Mouse (Mus musculus) MEL (cell line): ENCODE measurements around the gene Rbm8a2.

Source experiments
- BHLHE40 ChIP-seq: IDR thresholded peaks from 2 replicates; pipeline ENCODE4 v1.6.1; 2012; ENCODE audit warnings: low read depth, mild to moderate bottlenecking, inconsistent platforms, low read length, improper control_type of control experiment, borderline replicate concordance
- CTCF ChIP-seq, 3 experiments: IDR thresholded peaks in 2 of 3; conservative IDR thresholded peaks in 1 of 3; 2 replicates each; pipeline ENCODE4 v1.5.1; 2011 to 2012; ENCODE audit warnings: low read length in 3 of 3, low read depth in 2 of 3, mild to moderate bottlenecking in 2 of 3, improper control_type of control experiment in 1 of 3, inconsistent platforms in 1 of 3, mixed read lengths in 1 of 3, moderate library complexity in 1 of 3; ENCODE audit not compliant: control insufficient read depth in 1 of 3, insufficient read depth in 1 of 3, poor library complexity in 1 of 3, severe bottlenecking in 1 of 3
- KAT2A ChIP-seq: conservative IDR thresholded peaks from 2 replicates; pipeline ENCODE4 v1.6.1; 2012; ENCODE audit warnings: low read depth, low read length, improper control_type of control experiment, inconsistent platforms
- POLR2A ChIP-seq, 2 experiments: IDR thresholded peaks; 2 replicates each; pipeline ENCODE4 v1.6.1; 2011 to 2012; ENCODE audit warnings: low read length in 2 of 2, mild to moderate bottlenecking in 2 of 2, control low read depth in 1 of 2, improper control_type of control experiment in 1 of 2, low read depth in 1 of 2, moderate library complexity in 1 of 2; ENCODE audit not compliant: control insufficient read depth in 1 of 2, insufficient read depth in 1 of 2, poor library complexity in 1 of 2
- SIN3A ChIP-seq: IDR thresholded peaks from 2 replicates; pipeline ENCODE4 v1.6.1; 2012; ENCODE audit warnings: low read length, improper control_type of control experiment, inconsistent platforms
- UBTF ChIP-seq: IDR thresholded peaks from 2 replicates; pipeline ENCODE4 v1.6.1; 2012; ENCODE audit warnings: low read depth, mild to moderate bottlenecking, inconsistent platforms, low read length, improper control_type of control experiment, moderate library complexity, borderline replicate concordance; ENCODE audit not compliant: insufficient read depth
- ZC3H11A ChIP-seq: IDR thresholded peaks from 2 replicates; pipeline ENCODE4 v1.6.1; 2012; ENCODE audit warnings: low read depth, mild to moderate bottlenecking, inconsistent platforms, low read length, improper control_type of control experiment
- ZMIZ1 ChIP-seq: IDR thresholded peaks from 2 replicates; pipeline ENCODE4 v1.6.1; 2012; ENCODE audit warnings: low read depth, mild to moderate bottlenecking, inconsistent platforms, low read length, improper control_type of control experiment, moderate library complexity

GRCm38 (mm10) chr1:175961786-175962185, 17.1 kb downstream of the Rbm8a2 start:
- TF ChIP-seq SIN3A (no peak), KAT2A (no peak), ZMIZ1 (no peak), BHLHE40 (no peak), ZC3H11A (no peak), POLR2A (IDR thresholded peaks at IDR 0.05; ENCODE audit: control insufficient read depth in 1 of 2, insufficient read depth in 1 of 2, low read depth in 1 of 2, low read length in 2 of 2, poor library complexity in 1 of 2) (no peak), CTCF (IDR thresholded peaks at IDR 0.05 in 2 of 3, conservative IDR thresholded peaks at IDR 0.05 in 1 of 3; ENCODE audit: control insufficient read depth in 1 of 3, insufficient read depth in 1 of 3, low read depth in 2 of 3, low read length in 3 of 3, poor library complexity in 1 of 3, severe bottlenecking in 1 of 3) (no peak), UBTF (no peak)
